Mouse (Mus musculus): ENCODE data around the gene Sgip1. TPM values are rescaled to one million over a fixed set of nuclear protein-coding genes. Genes with fewer than 3 reads are reported as not detected.

The Sgip1 gene
- polyA plus RNA-seq, 1 experiment from 2014 or later, result 68.3 TPM

- no peak for ATAC-seq (ENCODE audit: low FRiP score)
These were observed 111.2 kb downstream of the Sgip1 start for GRCm38 (mm10) chr4:102852290-102852689.

GRCm38 (mm10) chr4:102852808-102853207, 111.7 kb downstream of the Sgip1 start:
- Histone ChIP-seq H3K9me3 (ENCODE audit: control insufficient read depth, low read length) (no peaks in the 10 kb centered on the region), H3K4me1 (replicated peaks; ENCODE audit: control insufficient read depth, insufficient read depth, low read length) (peaks cover 13% of the 10 kb centered on the region), H3K27ac (no peak overlapping the region), H3K36me3 (replicated peaks; ENCODE audit: control insufficient read depth, insufficient read depth) (no peaks in the 10 kb centered on the region; the same call in 1 of the 2 replicates), H3K27me3 (ENCODE audit: control insufficient read depth, insufficient read depth, low read length) (no peaks in the 10 kb centered on the region), H3K4me2 (replicated peaks) (no peak overlapping the region), H3K9ac (no peak overlapping the region), H3K4me3 (replicated peaks; ENCODE audit: low read length) (no peak overlapping the region)
- DNase-seq (ENCODE audit: low spot score) (no peak), ATAC-seq (ENCODE audit: low FRiP score) (no peak)
- WGBS, result 78% methylated on average over 5 of the region's 5 CpGs

More at GRCm38 (mm10) chr4:102852290-102852689, 111.2 kb downstream of the Sgip1 start:
- Histone ChIP-seq H3K4me1 (replicated peaks; ENCODE audit: control insufficient read depth, insufficient read depth, low read length) (peaks cover 13% of the 10 kb centered on the region), H3K9ac (no peak overlapping the region), H3K27ac (no peak overlapping the region), H3K4me2 (replicated peaks) (no peak overlapping the region), H3K9me3 (ENCODE audit: control insufficient read depth, low read length) (no peaks in the 10 kb centered on the region), H3K27me3 (ENCODE audit: control insufficient read depth, insufficient read depth, low read length) (no peaks in the 10 kb centered on the region), H3K36me3 (replicated peaks; ENCODE audit: control insufficient read depth, insufficient read depth) (no peaks in the 10 kb centered on the region; the same call in 1 of the 2 replicates), H3K4me3 (replicated peaks; ENCODE audit: low read length) (no peak overlapping the region)
- no peak for DNase-seq (ENCODE audit: low spot score)
- 80% methylated on average over 3 of the region's 3 CpGs for WGBS

- ATAC-seq (ENCODE audit: low FRiP score) (no peak), DNase-seq (ENCODE audit: low spot score) (no peak)
- H3K36me3 ChIP-seq (replicated peaks; ENCODE audit: control insufficient read depth, insufficient read depth), result peaks cover 2% of the 10 kb centered on the region; the same call in 1 of the 2 replicates
- H3K27me3 ChIP-seq (ENCODE audit: control insufficient read depth, insufficient read depth, low read length), result no peaks in the 10 kb centered on the region
- no peak overlapping the region for H3K9ac ChIP-seq
- no peak overlapping the region for H3K4me3 ChIP-seq (replicated peaks; ENCODE audit: low read length)
- WGBS, result 83% methylated on average over 9 of the region's 9 CpGs
- no peak overlapping the region for H3K4me2 ChIP-seq (replicated peaks)
- no peaks in the 10 kb centered on the region for H3K9me3 ChIP-seq (ENCODE audit: control insufficient read depth, low read length)
- H3K4me1 ChIP-seq (replicated peaks; ENCODE audit: control insufficient read depth, insufficient read depth, low read length), result peaks cover 13% of the 10 kb centered on the region
- H3K27ac ChIP-seq, result no peak overlapping the region
These were observed 112.4 kb downstream of the Sgip1 start for GRCm38 (mm10) chr4:102853330-102854022.

- H3K9me3 ChIP-seq (ENCODE audit: control insufficient read depth, low read length), result no peaks in the 10 kb centered on the region
- H3K9ac ChIP-seq, result no peak overlapping the region
- no peak overlapping the region for H3K4me2 ChIP-seq (replicated peaks)
- WGBS, result 45% methylated on average over 10 of the region's 10 CpGs
- peak; percentile 48; the same call in 1 of the 2 replicates for ATAC-seq (ENCODE audit: low FRiP score)
- peaks cover 13% of the 10 kb centered on the region for H3K4me1 ChIP-seq (replicated peaks; ENCODE audit: control insufficient read depth, insufficient read depth, low read length)
- H3K27me3 ChIP-seq (ENCODE audit: control insufficient read depth, insufficient read depth, low read length), result no peaks in the 10 kb centered on the region
- peak; percentile 56 for DNase-seq (ENCODE audit: low spot score)
- H3K4me3 ChIP-seq (replicated peaks; ENCODE audit: low read length), result no peak overlapping the region
- H3K36me3 ChIP-seq (replicated peaks; ENCODE audit: control insufficient read depth, insufficient read depth), result peaks cover 6% of the 10 kb centered on the region; the same call in 1 of the 2 replicates
- no peak overlapping the region for H3K27ac ChIP-seq
These were observed 114.1 kb downstream of the Sgip1 start for GRCm38 (mm10) chr4:102854928-102855892.

GRCm38 (mm10) chr4:102856086-102856485, 115.0 kb downstream of the Sgip1 start:
- H3K9me3 ChIP-seq (ENCODE audit: control insufficient read depth, low read length), result no peaks in the 10 kb centered on the region
- H3K36me3 ChIP-seq (replicated peaks; ENCODE audit: control insufficient read depth, insufficient read depth), result peaks cover 6% of the 10 kb centered on the region; the same call in 1 of the 2 replicates
- H3K4me2 ChIP-seq (replicated peaks), result no peak overlapping the region
- no peak overlapping the region for H3K9ac ChIP-seq
- ATAC-seq (ENCODE audit: low FRiP score) (no peak), DNase-seq (ENCODE audit: low spot score) (no peak)
- 26% methylated on average over 7 of the region's 7 CpGs for WGBS
- no peak overlapping the region for H3K4me3 ChIP-seq (replicated peaks; ENCODE audit: low read length)
- H3K27ac ChIP-seq, result no peak overlapping the region
- H3K27me3 ChIP-seq (ENCODE audit: control insufficient read depth, insufficient read depth, low read length), result no peaks in the 10 kb centered on the region
- peaks cover 13% of the 10 kb centered on the region for H3K4me1 ChIP-seq (replicated peaks; ENCODE audit: control insufficient read depth, insufficient read depth, low read length)

- 95% methylated on average over 15 of the region's 15 CpGs for WGBS
- ATAC-seq (ENCODE audit: low FRiP score), result no peak
- H3K9me3 ChIP-seq (ENCODE audit: control insufficient read depth, low read length), result no peaks in the 10 kb centered on the region
- peaks cover 6% of the 10 kb centered on the region; the same call in 1 of the 2 replicates for H3K36me3 ChIP-seq (replicated peaks; ENCODE audit: control insufficient read depth, insufficient read depth)
- no peak overlapping the region for H3K4me3 ChIP-seq (replicated peaks; ENCODE audit: low read length)
- H3K4me1 ChIP-seq (replicated peaks; ENCODE audit: control insufficient read depth, insufficient read depth, low read length), result peaks cover 13% of the 10 kb centered on the region
- H3K27ac ChIP-seq, result no peak overlapping the region
- H3K9ac ChIP-seq, result no peak overlapping the region
- no peak overlapping the region for H3K4me2 ChIP-seq (replicated peaks)
- no peaks in the 10 kb centered on the region for H3K27me3 ChIP-seq (ENCODE audit: control insufficient read depth, insufficient read depth, low read length)
- no peak for DNase-seq (ENCODE audit: low spot score)
These were observed 118.4 kb downstream of the Sgip1 start for GRCm38 (mm10) chr4:102859259-102860194.

- Histone ChIP-seq H3K36me3 (replicated peaks; ENCODE audit: control insufficient read depth, insufficient read depth) (peaks cover 14% of the 10 kb centered on the region; the same call in 1 of the 2 replicates), H3K27me3 (ENCODE audit: control insufficient read depth, insufficient read depth, low read length) (no peaks in the 10 kb centered on the region), H3K4me3 (replicated peaks; ENCODE audit: low read length) (no peak overlapping the region), H3K9ac (no peak overlapping the region), H3K4me2 (replicated peaks) (no peak overlapping the region), H3K27ac (no peak overlapping the region), H3K9me3 (ENCODE audit: control insufficient read depth, low read length) (no peaks in the 10 kb centered on the region), H3K4me1 (replicated peaks; ENCODE audit: control insufficient read depth, insufficient read depth, low read length) (no peaks in the 10 kb centered on the region)
- WGBS, result 63% methylated on average over 15 of the region's 15 CpGs
- no peak for DNase-seq (ENCODE audit: low spot score)
- ATAC-seq (ENCODE audit: low FRiP score), result no peak
These were observed 121.9 kb downstream of the Sgip1 start for GRCm38 (mm10) chr4:102862751-102863710.

GRCm38 (mm10) chr4:102866531-102866930, 125.4 kb downstream of the Sgip1 start:
- Histone ChIP-seq H3K4me2 (replicated peaks) (no peak overlapping the region), H3K27ac (no peak overlapping the region), H3K4me3 (replicated peaks; ENCODE audit: low read length) (no peak overlapping the region), H3K36me3 (replicated peaks; ENCODE audit: control insufficient read depth, insufficient read depth) (peaks cover 29% of the 10 kb centered on the region), H3K9me3 (ENCODE audit: control insufficient read depth, low read length) (no peaks in the 10 kb centered on the region), H3K27me3 (ENCODE audit: control insufficient read depth, insufficient read depth, low read length) (no peaks in the 10 kb centered on the region), H3K9ac (no peak overlapping the region), H3K4me1 (replicated peaks; ENCODE audit: control insufficient read depth, insufficient read depth, low read length) (no peaks in the 10 kb centered on the region)
- no peak for DNase-seq (ENCODE audit: low spot score)
- WGBS, result 95% methylated on average over 3 of the region's 3 CpGs
- ATAC-seq (ENCODE audit: low FRiP score), result no peak

Data from hindbrain, embryonic 14.5 days (tissue).